Mouse (Mus musculus) testis, adult 2 months (tissue): ENCODE results near the gene Psg16.

ENCODE experiments used
- CTCF ChIP-seq: fragments of 200-500 bp; IDR thresholded peaks from 2 replicates; pipeline ENCODE4 v1.5.1; 2012; ENCODE audit warnings: low read depth, mild to moderate bottlenecking, inconsistent platforms, low read length, moderate library complexity; ENCODE audit not compliant: control insufficient read depth, insufficient read depth, insufficient replicate concordance
- POLR2A ChIP-seq: fragments of 200-500 bp; IDR thresholded peaks from 2 replicates; pipeline ENCODE4 v1.6.1; 2012; ENCODE audit warnings: low read depth, mild to moderate bottlenecking, inconsistent platforms, low read length, moderate library complexity; ENCODE audit not compliant: control insufficient read depth

- TF ChIP-seq CTCF, result no peak
- no peak for TF ChIP-seq POLR2A
These were observed 28.1 kb upstream of the Psg16 start for GRCm38 (mm10) chr7:17045743-17046142.
